Mouse (Mus musculus) gastrocnemius, adult 8-10 months (tissue): ENCODE measurements around the gene Stac3. TPM values are rescaled to one million over a fixed set of nuclear protein-coding genes. Genes with fewer than 3 reads are reported as not detected.

Experiments used
- DNase-seq, 2 experiments: peaks; one replicate each; pipeline ENCODE4 v3.0.0; 2022; ENCODE audit warnings: low spot score in 2 of 2
- total RNA-seq, 4 experiments: library from RNA; stranded (reverse); gene quantifications; 2 replicates each; pipeline ENCODE4 v1.2.4; 2022

The Stac3 gene
- total RNA-seq, 4 experiments from 2014 or later, result 386 to 447 (median 408) TPM

DNA sequence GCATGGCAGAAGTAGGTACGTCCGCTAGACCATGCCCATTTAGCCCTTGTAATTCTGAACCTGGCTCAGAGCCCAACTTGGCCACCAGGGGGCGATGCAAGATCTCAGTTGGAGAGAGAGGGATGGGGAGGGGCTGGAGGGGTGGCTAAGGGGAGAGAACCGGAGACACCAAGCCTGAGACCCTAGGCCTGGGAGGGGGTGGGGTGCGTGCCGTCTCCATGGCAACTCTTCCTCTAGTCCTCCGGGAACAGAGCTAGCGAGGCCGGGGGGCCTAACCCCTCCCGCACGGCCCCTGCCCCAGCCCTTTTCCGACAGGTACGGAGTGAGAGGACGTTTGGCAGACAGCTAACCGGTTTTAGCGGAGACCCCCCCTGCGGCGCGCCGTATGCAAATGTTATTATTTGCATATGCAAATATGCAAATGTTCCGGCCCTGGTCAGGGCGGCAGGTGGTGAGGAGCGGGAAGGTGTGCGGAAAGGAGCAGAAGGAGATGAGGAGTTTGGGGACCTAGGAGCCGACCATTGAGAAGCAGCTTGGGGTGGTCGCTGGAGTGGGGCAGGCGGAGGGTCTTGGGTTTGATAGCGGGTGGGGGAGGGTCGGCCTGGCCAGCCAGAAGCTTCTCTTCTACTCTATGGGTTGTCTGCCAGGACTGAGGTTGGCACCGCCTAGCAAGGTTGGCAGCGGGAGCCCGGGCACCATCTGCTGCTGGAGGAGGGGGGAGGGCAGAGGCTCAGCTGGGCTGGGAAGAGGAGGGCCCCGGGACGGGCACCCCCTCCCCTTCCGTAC lies 7.8 kb downstream of the Stac3 start:
- DNase-seq, result peak; percentile 64 to 71

DNA sequence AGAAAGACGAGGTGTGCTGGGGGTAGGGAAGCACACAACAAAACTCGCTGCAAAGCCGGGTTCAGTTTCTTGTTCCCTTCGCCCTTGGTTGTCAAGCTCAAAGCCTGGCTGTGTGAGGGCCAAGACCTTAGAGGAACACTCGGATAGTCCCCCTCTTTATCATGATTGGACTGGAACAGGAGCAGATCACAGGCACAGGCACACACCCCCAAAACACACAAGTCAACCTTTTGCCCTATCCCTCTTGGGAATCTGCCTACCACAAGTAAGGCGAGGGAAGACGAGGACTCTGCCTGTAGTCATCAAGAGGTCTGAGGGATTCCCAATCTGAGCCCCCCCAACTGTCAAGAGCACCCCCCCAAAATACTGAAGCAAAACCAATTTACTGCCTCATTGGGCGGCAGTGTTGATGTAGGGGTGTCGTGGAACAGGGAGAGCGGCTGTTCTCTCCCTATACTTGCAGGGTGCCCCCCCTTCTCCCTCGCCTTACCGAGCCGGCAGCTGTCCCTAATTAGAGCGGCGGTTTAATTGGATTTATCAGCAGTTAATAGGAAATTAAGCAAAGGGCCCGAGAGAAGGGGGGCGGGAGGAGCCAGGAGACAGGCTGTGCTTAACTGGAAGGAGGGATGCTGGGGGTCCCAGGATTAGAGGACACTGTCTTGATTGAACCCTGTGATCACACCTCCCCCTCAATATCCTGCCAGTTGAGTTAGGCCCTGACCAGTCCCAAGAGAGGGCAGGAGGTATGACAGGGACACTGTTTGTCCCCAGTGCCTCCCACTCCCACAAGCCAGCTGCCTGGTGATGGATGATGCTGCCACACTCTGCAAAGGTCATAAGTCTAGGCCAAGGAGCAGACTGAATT lies 8.6 kb downstream of the Stac3 start:
- no peak for DNase-seq

DNA sequence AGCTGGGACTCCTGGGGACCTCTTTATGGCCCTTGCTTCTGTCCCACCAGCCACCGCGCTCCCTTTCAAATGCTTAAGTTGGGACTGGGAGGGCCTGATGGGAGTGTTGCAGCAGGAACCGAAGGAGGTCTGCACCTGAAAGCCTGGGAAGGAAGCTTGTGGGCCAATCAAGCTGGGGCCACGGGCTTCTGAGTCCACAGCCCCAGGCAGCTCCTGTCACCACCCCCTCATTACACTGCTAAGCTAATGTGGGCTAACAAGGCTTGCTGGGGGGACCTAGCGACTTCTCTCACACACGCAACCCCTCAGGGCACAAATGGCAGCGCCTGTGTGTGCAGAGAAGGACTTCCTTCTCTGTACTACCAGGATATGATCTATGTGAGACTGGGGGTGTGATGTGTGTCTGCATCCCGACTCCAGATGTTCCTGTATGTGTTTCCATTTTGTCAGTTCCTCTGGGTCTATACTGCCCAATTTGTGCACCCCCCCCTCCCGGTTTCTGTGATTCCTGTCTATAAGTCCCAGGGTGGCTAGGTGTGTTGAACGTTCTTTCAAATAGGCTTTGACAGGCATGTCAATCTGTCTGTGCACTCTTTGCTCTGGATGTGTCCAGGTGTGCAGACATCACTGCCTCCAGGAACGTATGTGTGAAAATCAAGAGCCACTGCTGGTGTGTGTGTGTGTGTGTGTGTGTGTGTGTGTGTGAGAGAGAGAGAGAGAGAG lies 9.6 kb downstream of the Stac3 start:
- no peak for DNase-seq

DNA sequence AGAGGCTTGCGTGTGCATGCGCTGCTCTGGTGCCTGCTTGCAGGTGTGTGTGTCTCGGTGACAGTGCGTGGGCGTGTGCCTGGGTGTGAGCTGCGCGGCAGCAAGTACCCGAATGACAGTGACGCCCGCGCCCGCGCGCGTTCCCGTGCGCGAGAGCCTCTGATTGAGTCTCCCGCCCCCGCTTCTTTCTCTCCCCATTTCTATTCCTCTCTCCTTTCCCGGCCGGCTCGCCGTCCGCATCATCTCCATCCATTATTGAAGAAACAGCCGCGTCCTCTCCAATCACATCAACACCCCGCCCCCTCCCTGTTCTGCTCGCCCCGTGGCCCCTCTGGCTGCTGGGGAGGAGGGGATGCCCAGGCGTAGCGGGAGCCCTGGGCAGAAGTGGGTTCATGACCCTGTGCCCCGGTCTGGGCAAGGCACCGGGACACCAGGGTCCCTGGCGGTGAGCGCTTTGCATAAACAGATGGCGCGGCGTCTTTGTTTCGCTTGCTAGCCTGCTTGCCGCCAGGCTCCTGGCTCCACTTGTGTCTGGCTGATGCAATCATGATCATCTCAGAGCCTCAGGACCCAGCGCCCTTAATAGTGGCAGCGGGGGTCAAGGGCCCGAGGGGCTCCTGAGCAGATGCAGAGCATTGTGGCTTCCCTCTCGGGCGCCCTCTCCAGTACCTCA lies 10.3 kb downstream of the Stac3 start:
- no peak for DNase-seq

DNA sequence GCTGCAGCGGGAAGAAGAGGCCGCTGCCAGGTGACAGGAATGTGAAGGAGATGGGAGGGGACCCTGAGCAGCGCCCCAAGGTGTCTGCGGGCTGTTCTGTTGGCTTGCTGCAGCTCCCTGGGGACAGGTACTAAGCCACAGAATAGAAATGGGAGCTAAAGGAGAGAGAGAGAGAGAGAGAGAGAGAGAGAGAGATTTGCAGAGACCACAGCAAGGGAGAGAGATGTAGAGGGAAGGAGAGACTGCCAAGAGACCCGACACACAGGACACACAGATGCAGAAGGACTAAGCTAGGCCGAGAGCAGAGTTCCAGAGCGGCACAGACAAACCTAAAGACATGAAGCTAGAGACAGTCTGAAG lies 10.8 kb downstream of the Stac3 start:
- DNase-seq, result no peak

DNA sequence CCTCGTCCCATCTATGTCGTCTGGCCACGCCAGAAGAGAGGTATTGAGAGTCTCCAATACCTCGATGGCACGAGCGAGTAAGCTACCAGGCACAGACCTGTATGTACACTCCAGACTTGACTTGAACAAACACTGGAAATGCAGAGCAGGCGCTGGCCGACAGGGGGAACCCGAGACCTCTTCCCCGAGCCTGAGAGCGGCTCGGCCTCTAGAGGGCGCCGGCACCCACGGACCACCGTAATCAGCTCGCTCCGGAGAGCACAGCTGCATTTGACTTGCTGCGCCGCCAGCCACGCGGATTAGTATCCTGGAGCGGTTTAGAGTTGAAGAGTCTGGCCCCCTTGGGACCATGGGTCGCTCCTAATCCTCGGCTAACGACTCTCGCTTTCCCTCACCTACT lies 11.3 kb downstream of the Stac3 start:
- DNase-seq, result peak; percentile 92 to 94

DNA sequence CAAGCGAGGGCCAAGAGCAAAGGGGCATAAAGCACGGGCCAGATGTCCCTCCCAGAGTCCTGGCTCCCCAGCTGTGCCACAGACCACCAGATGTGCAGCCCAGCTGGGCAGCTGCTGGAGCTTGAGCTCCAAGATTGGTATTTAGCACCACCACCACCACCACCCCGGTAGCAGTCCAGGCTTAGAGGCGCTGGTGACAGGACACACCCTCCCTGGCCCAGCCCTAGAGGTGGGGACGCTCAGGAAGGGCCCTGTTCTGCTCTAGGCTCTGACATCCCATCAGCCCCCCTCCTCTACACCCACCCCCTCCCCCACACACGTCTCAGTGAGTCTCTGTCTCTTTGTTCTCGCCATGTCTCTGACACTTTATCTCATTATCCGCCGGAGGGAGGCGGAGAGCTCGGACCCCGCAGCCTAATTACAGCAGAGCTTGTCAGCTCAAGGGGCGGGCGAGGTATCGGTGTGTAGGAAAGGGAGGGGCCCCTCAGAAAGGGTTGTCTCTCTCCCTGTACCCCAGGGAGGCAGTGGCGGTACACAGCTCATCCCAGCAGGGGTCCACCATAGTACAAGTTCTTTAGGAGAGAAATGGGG lies 12.1 kb downstream of the Stac3 start:
- DNase-seq, result no peak

DNA sequence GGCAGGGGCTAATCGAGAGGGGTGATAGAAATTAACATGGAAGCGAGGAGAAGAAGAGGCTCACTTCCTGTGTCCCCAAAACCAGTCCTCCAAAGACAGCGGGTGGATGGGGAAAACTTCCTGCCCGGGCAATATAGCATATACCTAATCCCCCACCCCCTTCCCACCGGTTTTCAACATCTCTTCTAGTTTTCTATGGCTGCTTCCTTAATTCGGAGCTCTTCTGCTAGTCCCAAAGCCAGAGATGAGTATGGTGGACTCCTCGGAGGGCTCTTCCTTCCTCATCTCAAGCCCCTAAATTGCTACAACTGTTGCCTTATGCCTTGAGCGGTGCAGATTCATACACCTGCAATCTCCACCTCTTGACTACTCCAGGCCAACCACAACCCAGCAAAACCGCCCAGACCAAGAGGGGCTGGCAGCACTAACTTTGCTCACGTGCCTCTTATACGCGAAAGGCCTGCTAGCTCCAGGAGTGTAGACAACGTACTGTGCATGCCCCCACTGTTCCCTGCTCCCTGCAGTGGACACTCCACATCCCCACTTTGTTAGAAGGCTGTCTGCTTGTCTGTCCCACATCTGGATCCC lies 12.7 kb downstream of the Stac3 start:
- DNase-seq, result no peak

DNA sequence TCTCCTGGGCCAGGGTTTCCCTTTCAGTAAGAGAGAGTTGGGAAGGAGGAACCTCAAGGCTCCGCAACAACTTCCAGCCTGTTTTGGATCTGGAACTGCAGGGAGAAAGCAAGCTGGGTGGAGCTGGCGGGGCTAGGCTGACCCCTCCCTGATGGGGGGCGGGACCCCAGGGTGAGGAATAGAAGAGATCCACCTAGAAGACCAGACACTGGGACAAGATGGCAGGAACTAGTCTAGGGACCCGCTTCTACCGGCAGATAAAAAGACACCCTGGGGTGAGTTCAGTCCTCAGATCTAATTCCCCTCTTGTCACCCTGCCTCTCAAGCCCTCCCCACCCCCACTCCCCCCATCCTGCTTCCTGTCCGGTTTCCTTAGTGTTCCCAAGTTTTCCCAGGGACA lies 13.3 kb downstream of the Stac3 start, which contains the start of gene Ndufa4l2:
TSS of gene Ndufa4l2 (plus strand) at position 204 of the 400 bp plus-strand sequence.
- DNase-seq, result no peak

DNA sequence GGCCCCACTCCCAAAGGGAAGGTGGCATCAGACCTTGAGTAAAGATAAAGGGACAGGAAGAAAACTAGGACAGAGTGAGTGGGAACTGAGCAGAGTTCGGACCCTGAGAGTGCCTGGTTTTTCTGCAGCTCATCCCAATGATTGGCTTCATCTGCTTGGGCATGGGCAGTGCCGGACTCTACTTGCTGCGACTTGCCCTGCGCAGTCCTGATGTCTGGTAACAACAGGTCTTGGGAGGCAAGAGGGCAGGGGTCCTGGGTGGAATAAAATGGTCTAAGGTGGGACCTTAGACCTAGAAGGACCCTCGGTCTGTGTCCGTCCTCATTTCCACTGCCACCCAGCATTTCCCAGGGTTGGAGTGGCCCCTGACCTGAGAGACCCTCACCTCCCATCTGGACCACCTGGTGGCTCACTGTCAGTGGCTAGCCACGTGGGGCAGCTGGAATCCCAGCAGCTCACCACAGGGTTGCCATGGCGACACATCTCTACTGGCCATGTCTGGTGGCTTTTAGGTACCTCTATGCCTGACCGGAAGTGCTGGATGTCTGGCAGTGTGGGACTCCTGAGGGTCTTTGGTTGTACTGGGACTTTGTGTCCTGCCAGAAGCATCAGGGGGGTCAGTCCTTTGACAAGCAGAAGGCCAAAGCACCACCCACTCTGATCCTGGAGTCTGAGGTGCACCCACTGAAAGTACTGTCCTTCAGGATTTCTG lies 13.9 kb downstream of the Stac3 start:
- no peak for DNase-seq

DNA sequence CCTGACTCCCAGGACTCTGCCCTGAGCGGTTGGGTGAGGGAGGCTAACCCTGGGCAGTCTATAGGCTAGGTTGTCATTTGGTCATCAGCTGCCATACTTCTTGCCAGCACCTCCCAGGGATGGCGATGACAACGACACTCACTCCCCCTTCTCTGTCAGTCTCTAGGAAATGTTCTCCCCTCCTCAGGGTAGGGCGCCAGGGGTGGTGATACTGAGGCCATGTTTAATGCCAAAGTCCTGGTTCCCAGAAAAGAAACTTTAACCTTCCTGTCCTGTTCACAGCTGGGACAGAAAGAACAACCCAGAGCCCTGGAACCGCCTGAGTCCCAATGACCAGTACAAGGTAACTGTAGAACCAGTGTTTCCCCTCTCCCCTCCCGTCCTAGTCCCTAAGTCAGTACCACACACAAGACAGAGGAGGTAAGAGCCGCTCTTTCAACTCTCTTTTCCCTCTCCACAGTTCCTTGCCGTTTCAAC lies 14.5 kb downstream of the Stac3 start:
- no peak for DNase-seq

DNA sequence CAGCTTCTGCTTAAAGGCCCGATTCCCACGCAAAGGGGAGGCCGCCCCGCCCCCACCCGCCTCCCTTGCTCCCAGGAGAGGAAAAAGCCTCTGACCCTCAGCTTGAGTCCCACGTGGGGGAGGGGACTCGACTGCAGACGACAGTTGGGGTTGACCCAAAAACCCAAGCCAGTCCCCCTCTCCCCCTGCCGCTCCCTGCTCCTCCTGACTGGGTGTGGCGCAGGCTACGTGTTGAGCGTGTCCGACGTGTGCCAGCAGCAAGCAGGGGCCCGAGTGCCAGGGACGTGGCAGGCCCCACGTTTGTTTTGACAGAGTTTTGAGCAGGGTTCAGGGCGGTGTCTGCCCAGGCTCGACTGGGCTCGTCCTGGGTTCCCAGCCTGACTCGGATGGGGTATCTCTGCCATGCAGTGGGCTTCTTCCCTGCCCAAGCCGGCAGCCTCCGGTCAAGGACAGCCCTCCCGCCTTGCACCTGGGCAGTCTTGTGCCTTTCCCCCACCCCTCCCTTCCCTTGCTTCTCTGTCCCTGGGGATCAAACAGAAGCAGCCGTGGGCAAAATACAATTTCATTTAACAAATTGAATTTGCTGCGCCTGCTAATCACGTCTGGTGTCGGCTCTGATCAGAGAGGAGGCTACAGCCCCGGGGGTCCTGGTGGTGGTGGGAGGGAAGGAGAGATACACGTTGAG lies 15.2 kb downstream of the Stac3 start:
- DNase-seq, result no peak

DNA sequence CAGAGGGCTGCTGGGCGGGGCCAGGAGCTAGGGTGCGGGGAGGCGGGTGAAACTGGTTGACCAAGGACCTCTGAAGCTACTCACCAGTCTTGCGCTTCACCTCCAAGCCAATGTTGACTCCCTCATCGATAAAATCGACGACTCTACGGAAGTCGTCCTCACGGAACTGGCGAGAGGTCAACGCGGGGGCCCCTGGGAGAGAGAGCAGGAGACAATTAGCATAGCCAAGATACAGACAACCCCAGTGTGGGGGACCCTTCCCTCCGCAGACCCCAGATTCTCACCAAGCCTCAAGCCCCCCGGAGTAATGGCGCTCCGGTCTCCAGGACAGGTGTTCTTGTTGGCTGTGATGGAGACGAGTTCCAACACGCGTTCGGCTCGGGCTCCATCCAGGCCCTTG lies 16.5 kb downstream of the Stac3 start:
- DNase-seq, result no peak

DNA sequence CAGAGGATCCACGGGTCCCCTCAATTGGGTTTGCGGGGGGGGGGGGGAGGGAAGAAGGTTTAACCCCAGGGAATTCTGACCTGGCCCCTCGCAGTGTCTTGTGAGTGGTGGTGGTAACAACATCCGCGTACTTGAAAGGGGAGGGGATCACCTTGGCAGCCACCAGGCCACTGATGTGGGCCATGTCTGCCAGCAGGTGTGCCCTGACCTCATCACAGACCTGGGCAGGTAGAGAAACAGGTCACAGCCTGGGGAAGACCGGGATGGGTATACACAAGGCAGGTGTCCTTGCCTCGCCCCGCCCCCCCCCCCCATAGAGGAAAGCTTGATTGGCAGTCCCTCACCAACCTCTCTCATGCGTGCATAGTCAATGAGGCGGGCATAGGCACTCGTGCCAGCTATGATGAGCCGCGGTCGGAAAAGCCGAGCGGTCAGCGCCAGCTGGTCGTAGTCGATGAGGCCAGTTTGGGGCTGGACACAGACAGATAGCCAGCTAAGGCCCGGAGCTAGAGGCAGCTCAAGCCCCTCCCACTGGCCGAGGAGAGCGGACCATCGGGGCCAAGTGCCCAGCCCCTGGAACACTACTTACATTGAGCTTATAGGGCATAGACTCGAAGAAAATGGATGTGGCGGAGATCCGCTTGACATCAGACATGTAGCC lies 17.7 kb downstream of the Stac3 start:
- DNase-seq, result no peak

DNA sequence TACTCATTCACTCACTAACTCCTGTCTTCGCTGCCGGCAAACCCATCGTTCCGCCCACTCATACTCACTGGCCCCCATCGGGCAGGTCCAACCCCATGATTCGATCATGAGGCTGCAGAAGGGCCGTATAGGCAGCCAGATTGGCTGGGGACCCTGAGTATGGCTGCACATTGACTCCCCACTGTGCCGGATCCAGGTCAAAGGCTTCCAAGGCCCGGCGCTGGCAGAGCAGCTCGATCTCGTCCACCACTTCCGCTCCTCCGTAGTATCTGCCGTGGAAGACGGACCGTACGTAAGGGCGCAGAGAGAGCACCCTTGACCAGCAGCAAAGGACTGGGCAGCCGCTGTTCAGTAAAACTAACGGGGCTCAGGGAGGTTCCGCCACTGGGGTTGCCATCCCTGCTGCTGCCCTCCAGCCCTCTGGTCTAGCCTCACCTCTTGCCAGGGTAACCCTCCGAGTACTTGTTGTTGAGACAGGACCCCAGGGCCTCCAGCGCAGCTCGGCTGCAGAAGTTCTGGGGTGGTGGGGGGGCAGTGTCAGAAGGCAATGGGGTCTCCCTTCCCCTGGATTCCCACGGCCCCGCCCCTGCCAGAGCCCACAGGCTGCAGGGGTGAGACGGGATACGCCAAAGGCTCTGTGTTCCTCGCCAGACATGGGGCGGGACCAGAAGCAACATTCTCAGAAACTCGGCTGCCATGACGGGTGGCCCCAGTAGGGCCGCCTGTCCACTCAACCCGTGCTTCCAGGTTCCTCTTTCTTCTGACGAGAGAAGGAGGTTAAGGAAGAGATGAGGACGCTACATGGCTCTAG lies 18.6 kb downstream of the Stac3 start:
- no peak for DNase-seq

DNA sequence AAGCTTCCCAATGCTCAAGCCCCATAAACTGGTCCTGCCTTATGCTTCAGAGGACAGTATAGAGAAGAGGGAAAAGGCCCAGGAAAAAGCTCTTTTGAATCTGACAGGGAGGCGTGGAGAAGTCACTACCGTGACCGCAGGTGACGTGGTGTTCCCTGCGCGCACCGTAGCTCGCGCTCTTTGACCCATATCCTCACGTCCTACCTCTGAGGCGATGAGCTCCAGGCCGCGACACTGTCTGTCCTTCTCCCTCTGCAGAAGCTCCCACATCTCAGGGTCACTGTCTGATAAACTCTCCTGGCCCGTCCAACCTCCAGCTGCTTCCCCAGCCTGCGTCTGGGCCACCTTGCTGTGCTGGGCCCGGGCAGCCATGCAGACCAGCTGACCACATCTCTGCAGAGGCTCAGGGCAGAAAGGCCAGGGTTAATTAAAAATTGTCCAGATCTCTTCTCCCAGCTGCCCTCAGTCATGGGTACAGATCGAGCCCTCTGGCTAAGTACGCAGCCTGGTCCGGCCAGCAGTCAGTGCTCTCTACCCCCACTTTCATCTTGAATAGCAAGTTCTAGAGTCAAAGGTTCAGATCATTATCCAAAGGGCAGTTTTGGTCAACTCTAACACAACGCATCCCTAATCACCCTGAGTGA lies 19.4 kb downstream of the Stac3 start:
- DNase-seq, result no peak

DNA sequence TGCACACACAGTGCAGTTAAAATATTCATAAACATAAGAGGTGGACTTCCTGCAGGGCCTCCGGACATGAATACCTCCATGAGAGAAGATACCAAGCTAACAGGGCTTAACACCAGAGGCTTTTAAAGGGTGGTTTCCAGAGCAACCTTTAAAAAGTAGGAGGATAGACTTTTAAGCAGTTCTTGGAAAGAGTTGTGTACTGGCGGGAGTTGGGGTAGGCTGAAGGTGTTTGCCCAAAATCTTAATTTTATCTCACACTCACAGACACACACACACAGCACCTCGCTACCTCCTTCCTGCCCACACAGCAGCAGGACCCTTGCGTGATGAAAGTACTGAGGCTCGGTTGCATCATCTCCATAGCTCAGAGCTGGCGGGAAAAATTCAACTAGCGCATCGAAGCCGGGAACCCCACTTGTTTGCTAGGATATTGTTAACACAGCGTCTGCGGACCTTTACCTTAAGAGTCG lies 20.2 kb downstream of the Stac3 start:
- DNase-seq, result no peak
